Mouse (Mus musculus): Measurements from ENCODE around the gene Hspa12b.

- no peak for TF ChIP-seq CTCF (IDR thresholded peaks at IDR 0.05; ENCODE audit: extremely low read depth, insufficient read depth, insufficient read length, insufficient replicate concordance)
- TF ChIP-seq POLR2A (IDR thresholded peaks at IDR 0.05; ENCODE audit: low read depth, low read length): no peak
Measured at GRCm38 (mm10) chr2:131135521-131136139, 8.6 kb downstream of the Hspa12b start.
